Mouse (Mus musculus): Measurements from ENCODE around the gene Fam57b. TPM values are rescaled to one million over a fixed set of nuclear protein-coding genes. Genes with fewer than 3 reads are reported as not detected.

Fam57b gene
- polyA plus RNA-seq, 1 experiment from 2014 or later, result 1.5 TPM

- peaks cover 32% of the 10 kb centered on the region for H3K27me3 ChIP-seq (replicated peaks)
- 2% methylated on average over 16 of the region's 19 CpGs for WGBS
- H3K9ac ChIP-seq, result 0 out of 2 replicates have a peak overlapping the region, but pooled peaks have one; percentile 38
These were observed 25.8 kb downstream of the Fam57b start for GRCm38 (mm10) chr7:126823202-126823711.

GRCm38 (mm10) chr7:126823940-126824339 lies 26.5 kb downstream of the Fam57b start:
- WGBS, result 13% methylated on average over 10 of the region's 10 CpGs

More at GRCm38 (mm10) chr7:126823202-126823711, 25.8 kb downstream of the Fam57b start:
- Histone ChIP-seq H3K9me3 (no peaks in the 10 kb centered on the region), H3K4me1 (replicated peaks) (peaks cover 5% of the 10 kb centered on the region; the same call in 1 of the 2 replicates), H3K27ac (no peak overlapping the region), H3K36me3 (no peaks in the 10 kb centered on the region), H3K4me3 (replicated peaks) (peak overlapping the region; percentile 21; the same call in 1 of the 2 replicates), H3K4me2 (replicated peaks) (peak overlapping the region; percentile 58)
- ATAC-seq, result peak; percentile 58; the same call in 1 of the 2 replicates

DNA sequence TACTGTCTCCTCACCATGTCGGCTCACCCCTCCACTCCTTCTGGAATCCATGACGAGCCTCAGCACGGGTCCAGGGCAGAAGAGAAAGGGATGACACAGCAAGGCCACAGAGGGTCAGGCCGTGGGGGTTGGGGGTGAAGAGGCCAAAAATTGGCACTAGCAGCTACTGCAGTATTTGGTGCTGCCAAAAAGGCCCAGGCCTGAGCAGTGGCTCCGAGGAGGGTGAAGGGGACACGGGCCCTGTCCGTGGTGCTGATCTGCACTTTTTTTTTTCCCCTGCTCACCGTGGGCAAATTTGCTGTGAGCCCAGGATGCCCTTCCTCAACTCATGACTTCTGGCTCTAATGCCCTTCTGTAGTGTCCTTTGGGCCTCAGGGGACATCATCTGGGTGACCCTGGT lies 27.9 kb downstream of the Fam57b start:
- 19% methylated on average over 8 of the region's 8 CpGs for WGBS

More at GRCm38 (mm10) chr7:126823940-126824339, 26.5 kb downstream of the Fam57b start:
- Histone ChIP-seq H3K4me3 (replicated peaks) (no peak overlapping the region), H3K9me3 (no peaks in the 10 kb centered on the region), H3K27ac (no peak overlapping the region), H3K36me3 (no peaks in the 10 kb centered on the region), H3K27me3 (replicated peaks) (peaks cover 32% of the 10 kb centered on the region), H3K9ac (no peak overlapping the region), H3K4me2 (replicated peaks) (no peak overlapping the region), H3K4me1 (replicated peaks) (peaks cover 5% of the 10 kb centered on the region; the same call in 1 of the 2 replicates)
- no peak for ATAC-seq

DNA sequence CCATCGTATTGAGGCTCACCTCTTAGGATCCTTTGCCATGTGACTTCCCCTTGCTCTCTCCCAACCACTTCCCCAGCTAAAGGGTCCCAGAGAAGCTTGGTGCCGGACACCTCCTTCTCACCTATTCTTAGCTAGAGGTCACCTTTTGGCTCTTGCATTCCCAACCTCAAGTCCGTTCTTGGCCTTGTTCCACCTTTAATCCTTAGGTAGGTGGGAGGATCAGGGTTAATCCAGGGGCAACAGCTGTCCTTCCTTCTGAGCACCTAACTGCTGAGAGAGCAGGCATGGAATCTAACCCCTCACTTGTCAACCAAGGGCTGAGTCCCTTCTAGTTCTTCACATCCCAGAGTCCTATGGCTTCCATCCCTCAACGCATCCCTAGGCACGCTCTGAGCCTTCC lies 28.5 kb downstream of the Fam57b start:
- ATAC-seq, result no peak
- H3K36me3 ChIP-seq, result no peaks in the 10 kb centered on the region
- 68% methylated on average over 5 of the region's 5 CpGs for whole genome bisulfite sequencing
- peaks cover 32% of the 10 kb centered on the region for H3K27me3 ChIP-seq (replicated peaks)
- no peak overlapping the region for H3K9ac ChIP-seq
- H3K4me2 ChIP-seq (replicated peaks), result no peak overlapping the region
- H3K27ac ChIP-seq, result no peak overlapping the region
- no peaks in the 10 kb centered on the region for H3K9me3 ChIP-seq
- H3K4me3 ChIP-seq (replicated peaks), result no peak overlapping the region
- peaks cover 5% of the 10 kb centered on the region; the same call in 1 of the 2 replicates for H3K4me1 ChIP-seq (replicated peaks)

More for the DNA sequence above, 27.9 kb downstream of the Fam57b start:
- peaks cover 5% of the 10 kb centered on the region; the same call in 1 of the 2 replicates for H3K4me1 ChIP-seq (replicated peaks)
- H3K36me3 ChIP-seq, result no peaks in the 10 kb centered on the region
- no peaks in the 10 kb centered on the region for H3K9me3 ChIP-seq
- ATAC-seq, result no peak
- H3K4me2 ChIP-seq (replicated peaks), result no peak overlapping the region
- no peak overlapping the region for H3K9ac ChIP-seq
- no peak overlapping the region for H3K27ac ChIP-seq
- H3K4me3 ChIP-seq (replicated peaks), result no peak overlapping the region
- peaks cover 32% of the 10 kb centered on the region for H3K27me3 ChIP-seq (replicated peaks)

GRCm38 (mm10) chr7:126831539-126831938 lies 34.1 kb downstream of the Fam57b start, which contains the start of gene 4930451I11Rik:
TSS of gene 4930451I11Rik (minus strand) at chr7:126831639.
- ATAC-seq, result no peak; the same call in 1 of the 2 replicates
- Histone ChIP-seq H3K36me3 (no peaks in the 10 kb centered on the region), H3K4me3 (replicated peaks) (peak within 1 kb of the TSS; percentile 29), H3K27me3 (replicated peaks) (no peaks in the 10 kb centered on the region), H3K4me1 (replicated peaks) (0 out of 2 replicates have a peak, but pooled peaks cover 5% of the 10 kb centered on the region), H3K27ac (no peak within 1 kb of the TSS), H3K4me2 (replicated peaks) (peak within 1 kb of the TSS; percentile 59), H3K9ac (no peak within 1 kb of the TSS), H3K9me3 (no peaks in the 10 kb centered on the region)
- WGBS, result 55% methylated on average over 5 of the region's 5 CpGs

GRCm38 (mm10) chr7:126832036-126832598 lies 34.6 kb downstream of the Fam57b start:
- 1% methylated on average over 21 of the region's 21 CpGs for WGBS
- H3K4me2 ChIP-seq (replicated peaks), result peak overlapping the region; percentile 59

GRCm38 (mm10) chr7:126833294-126833693 lies 35.8 kb downstream of the Fam57b start:
- H3K36me3 ChIP-seq, result no peaks in the 10 kb centered on the region
- no peak overlapping the region for H3K4me3 ChIP-seq (replicated peaks)
- H3K9ac ChIP-seq, result no peak overlapping the region
- ATAC-seq, result no peak
- no peak overlapping the region for H3K27ac ChIP-seq
- 0 out of 2 replicates have a peak, but pooled peaks cover 5% of the 10 kb centered on the region for H3K4me1 ChIP-seq (replicated peaks)
- WGBS, result 95% methylated on average over 1 of the region's 1 CpGs
- H3K9me3 ChIP-seq, result no peaks in the 10 kb centered on the region
- H3K4me2 ChIP-seq (replicated peaks), result no peak overlapping the region
- no peaks in the 10 kb centered on the region for H3K27me3 ChIP-seq (replicated peaks)

More at GRCm38 (mm10) chr7:126832036-126832598, 34.6 kb downstream of the Fam57b start:
- peak; percentile 95 for ATAC-seq
- Histone ChIP-seq H3K36me3 (no peaks in the 10 kb centered on the region), H3K9ac (no peak overlapping the region), H3K9me3 (no peaks in the 10 kb centered on the region), H3K27me3 (replicated peaks) (no peaks in the 10 kb centered on the region), H3K27ac (no peak overlapping the region), H3K4me3 (replicated peaks) (peak overlapping the region; percentile 29), H3K4me1 (replicated peaks) (0 out of 2 replicates have a peak, but pooled peaks cover 5% of the 10 kb centered on the region)

GRCm38 (mm10) chr7:126843276-126843675 lies 45.8 kb downstream of the Fam57b start:
- Histone ChIP-seq H3K27ac (no peak overlapping the region), H3K4me1 (replicated peaks) (peaks cover 12% of the 10 kb centered on the region), H3K9ac (no peak overlapping the region), H3K4me3 (replicated peaks) (no peak overlapping the region), H3K9me3 (no peaks in the 10 kb centered on the region), H3K36me3 (no peaks in the 10 kb centered on the region), H3K27me3 (replicated peaks) (peaks cover 14% of the 10 kb centered on the region), H3K4me2 (replicated peaks) (no peak overlapping the region)
- ATAC-seq, result no peak
- 73% methylated on average over 9 of the region's 9 CpGs for WGBS

DNA sequence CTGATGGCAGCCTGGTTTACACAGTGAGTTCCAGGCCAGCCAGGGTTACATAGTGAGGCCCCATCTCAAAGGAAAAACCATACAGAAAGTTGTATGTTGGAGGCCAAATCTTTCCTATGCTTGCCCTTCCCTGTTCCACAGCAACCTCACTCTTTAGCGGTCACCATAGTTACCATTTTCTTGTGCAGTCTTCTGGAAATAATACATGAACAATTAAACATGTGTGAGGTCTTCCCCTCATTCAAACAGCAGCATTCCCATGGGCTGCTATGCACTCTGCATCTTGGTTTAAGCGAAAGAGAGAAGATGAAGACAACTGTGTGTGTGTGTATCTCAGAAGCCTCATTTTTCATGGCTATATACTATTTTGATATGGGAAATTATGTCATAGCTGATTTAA lies 48.0 kb downstream of the Fam57b start:
- Histone ChIP-seq H3K36me3 (no peaks in the 10 kb centered on the region), H3K9ac (no peak overlapping the region), H3K4me3 (replicated peaks) (no peak overlapping the region), H3K27ac (no peak overlapping the region), H3K27me3 (replicated peaks) (peaks cover 29% of the 10 kb centered on the region), H3K4me1 (replicated peaks) (peaks cover 17% of the 10 kb centered on the region), H3K9me3 (no peaks in the 10 kb centered on the region), H3K4me2 (replicated peaks) (no peak overlapping the region)
- no peak for ATAC-seq
- WGBS, result 96% methylated on average over 2 of the region's 2 CpGs

DNA sequence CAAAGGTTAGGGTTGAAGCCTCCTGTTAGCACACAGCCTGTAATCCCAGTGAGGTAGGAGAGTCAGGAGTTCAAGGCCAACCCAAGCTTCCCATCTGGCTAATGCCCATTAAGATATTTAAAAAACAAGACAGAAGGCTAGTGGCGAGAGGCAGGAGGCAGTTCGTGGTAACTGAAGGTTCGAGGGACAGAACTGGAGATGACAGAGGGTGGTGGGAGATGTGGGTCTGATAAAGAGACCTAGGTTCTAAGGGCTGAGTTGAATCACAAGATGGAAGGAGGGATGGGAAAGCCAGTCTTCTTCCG lies 49.6 kb downstream of the Fam57b start, which contains the start of gene Doc2a:
Gene Doc2a, plus strand, starts transcription at position 301 of the 305 bp plus-strand sequence.
- Histone ChIP-seq H3K4me2 (replicated peaks) (peak within 1 kb of the TSS; percentile 99), H3K4me3 (replicated peaks) (peak within 1 kb of the TSS; percentile 51)
- no peak for ATAC-seq

DNA sequence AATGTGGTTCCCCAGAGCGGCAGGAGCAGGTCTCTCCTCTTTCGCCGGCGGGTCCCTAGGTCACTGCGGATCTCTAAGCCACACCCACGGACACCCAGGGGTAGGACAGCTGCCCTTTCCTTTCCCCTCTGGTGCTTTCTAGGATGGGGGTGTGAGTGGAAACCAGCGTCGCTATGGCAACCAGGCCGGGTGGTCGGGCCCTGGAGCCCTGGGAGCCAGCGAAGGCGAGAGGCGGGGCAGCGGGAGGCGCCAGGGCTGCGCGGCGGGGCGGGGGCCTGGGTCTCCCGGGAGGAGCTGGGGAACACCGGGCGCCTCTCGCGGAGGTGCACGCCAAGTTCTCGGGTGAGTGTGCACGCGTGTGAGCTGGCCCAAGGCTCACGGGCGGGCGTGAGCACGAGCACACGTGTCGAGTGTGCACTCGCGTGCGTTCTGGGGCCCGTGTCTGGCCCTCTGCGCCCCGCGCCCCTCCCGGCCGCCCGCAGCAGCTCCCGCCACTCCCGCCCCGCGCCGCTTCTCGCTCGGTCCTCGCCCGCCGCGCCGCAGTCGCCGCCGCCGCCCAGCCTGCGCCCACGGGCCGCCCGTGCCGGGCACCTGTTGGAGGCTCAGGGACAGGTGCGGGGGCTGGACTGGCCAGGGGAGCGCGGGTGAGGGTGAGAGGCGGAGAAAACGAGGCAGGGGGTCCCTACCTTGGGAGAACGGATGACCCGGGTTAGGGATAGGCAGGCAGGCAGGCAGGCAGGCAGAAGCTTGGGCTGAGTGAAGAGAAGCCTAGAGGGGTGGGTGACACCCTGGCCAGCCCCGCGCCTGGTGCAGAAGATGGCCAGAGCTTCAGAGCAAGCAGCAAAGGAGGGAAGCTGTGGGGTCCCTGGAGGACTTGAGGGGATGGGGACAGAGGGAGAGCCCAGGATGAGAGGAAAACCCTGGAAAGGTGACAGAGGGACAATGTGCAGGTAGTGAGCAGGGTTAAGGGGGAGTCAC lies 50.2 kb downstream of the Fam57b start:
- Histone ChIP-seq H3K27me3 (replicated peaks) (peaks cover 29% of the 10 kb centered on the region), H3K9me3 (no peaks in the 10 kb centered on the region), H3K4me2 (replicated peaks) (peak overlapping the region; percentile 99), H3K36me3 (peaks cover 4% of the 10 kb centered on the region; the same call in 1 of the 2 replicates), H3K27ac (no peak overlapping the region), H3K9ac (peak overlapping the region; percentile 52), H3K4me1 (replicated peaks) (peaks cover 17% of the 10 kb centered on the region), H3K4me3 (replicated peaks) (peak overlapping the region; percentile 51)
- WGBS, result 1% methylated on average over 73 of the region's 74 CpGs
- peak; percentile 34; the same call in 1 of the 2 replicates for ATAC-seq

More for the DNA sequence above, 49.6 kb downstream of the Fam57b start, which contains the start of gene Doc2a:
- peaks cover 29% of the 10 kb centered on the region for H3K27me3 ChIP-seq (replicated peaks)
- no peak within 1 kb of the TSS for H3K27ac ChIP-seq
- peak within 1 kb of the TSS; percentile 52 for H3K9ac ChIP-seq
- no peaks in the 10 kb centered on the region for H3K36me3 ChIP-seq
- WGBS, result 38% methylated on average over 4 of the region's 4 CpGs
- no peaks in the 10 kb centered on the region for H3K9me3 ChIP-seq
- peaks cover 17% of the 10 kb centered on the region for H3K4me1 ChIP-seq (replicated peaks)

GRCm38 (mm10) chr7:126848794-126849193 lies 51.3 kb downstream of the Fam57b start:
- peaks cover 15% of the 10 kb centered on the region for H3K36me3 ChIP-seq
- peak overlapping the region; percentile 99; the same call in 1 of the 2 replicates for H3K4me2 ChIP-seq (replicated peaks)
- H3K27me3 ChIP-seq (replicated peaks), result peaks cover 29% of the 10 kb centered on the region
- peaks cover 17% of the 10 kb centered on the region for H3K4me1 ChIP-seq (replicated peaks)
- no peak overlapping the region for H3K27ac ChIP-seq
- no peaks in the 10 kb centered on the region for H3K9me3 ChIP-seq
- no peak overlapping the region for H3K4me3 ChIP-seq (replicated peaks)
- no peak overlapping the region for H3K9ac ChIP-seq
- no peak for ATAC-seq
- WGBS, result 33% methylated on average over 10 of the region's 10 CpGs

Data from intestine, embryonic 15.5 days (tissue).